Mouse (Mus musculus) left cerebral cortex, adult 2 months (tissue): ENCODE results near the gene Ascl4. TPM values are rescaled to one million over a fixed set of nuclear protein-coding genes. Genes with fewer than 3 reads are reported as not detected.

Experiments used
- DNase-seq, 2 experiments: peaks; one replicate each; pipeline ENCODE4 v3.0.0; 2021 to 2022; ENCODE audit warnings: low spot score in 2 of 2, mixed read lengths in 1 of 2; ENCODE audit errors: extremely low spot score in 1 of 2
- H3K27ac ChIP-seq: fragments of 200-600 bp; 2 replicates; pipeline ENCODE4 v1.8.1; 2022
- H3K4me3 ChIP-seq: fragments of 200-600 bp; 2 replicates; pipeline ENCODE4 v1.8.1; 2022
- CTCF ChIP-seq: fragments of 200-600 bp; IDR thresholded peaks from 2 replicates; pipeline ENCODE4 v1.8.1; 2022; ENCODE audit warnings: antibody characterized with exemption, mild to moderate bottlenecking, moderate library complexity
- intact Hi-C: fragments of 180-260 bp; cut with DNase I; formaldehyde crosslinking; loops from one replicate; pipeline ENCODE4 v1.15.1; 2025
- total RNA-seq, 2 experiments: library from RNA; stranded (reverse); gene quantifications; 2 replicates each; pipeline ENCODE4 v1.2.3; 2021

The Ascl4 gene
- total RNA-seq, 2 experiments from 2014 or later, result 0.23 TPM; not detected in 1

DNA sequence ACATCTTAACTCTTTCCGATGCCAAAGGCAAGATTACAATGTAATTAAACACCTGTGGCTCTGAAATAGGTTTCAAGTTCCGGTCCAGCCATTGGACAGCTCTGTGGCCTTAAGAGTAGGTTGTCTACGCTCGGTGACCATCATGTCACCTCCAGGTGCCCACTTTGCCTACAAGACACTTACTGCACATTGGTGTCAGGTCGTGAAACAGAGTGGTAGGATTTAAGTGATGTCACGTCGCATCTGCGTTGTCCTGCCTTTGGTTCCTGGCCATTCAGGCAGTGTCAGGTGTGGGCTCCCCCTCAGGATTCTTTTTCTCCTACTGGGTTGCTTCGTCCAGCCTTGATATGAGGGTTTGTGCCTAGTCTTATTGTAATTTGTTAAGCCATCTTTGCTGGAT lies 44.3 kb downstream of the Ascl4 start:
- no peak for TF ChIP-seq CTCF

GRCm38 (mm10) chr10:85972915-85973314 lies 45.4 kb downstream of the Ascl4 start:
- intact Hi-C loops, result loop anchor here (5.0 kb wide), 1 partner anchor 39 kb away; the partner anchor contains the start of gene Bpifc
- no peak for TF ChIP-seq CTCF
- H3K4me3 ChIP-seq, result no peak overlapping the region
- H3K27ac ChIP-seq, result no peak overlapping the region
- DNase-seq, result peak in 1 of 2 experiments; percentile 11

More for the DNA sequence above, 44.3 kb downstream of the Ascl4 start:
- no peak overlapping the region for H3K4me3 ChIP-seq
- intact Hi-C loops, result loop anchor here (5.0 kb wide), 1 partner anchor 40 kb away; the partner anchor contains the start of gene Bpifc
- DNase-seq, result no peak
- H3K27ac ChIP-seq, result no peak overlapping the region

GRCm38 (mm10) chr10:85989412-85990115 lies 62.1 kb downstream of the Ascl4 start:
- no peak for TF ChIP-seq CTCF
- DNase-seq, result no peak
- Histone ChIP-seq H3K4me3 (no peak overlapping the region), H3K27ac (no peak overlapping the region)
- intact Hi-C loops, result no loop called here

GRCm38 (mm10) chr10:85992412-85992811 lies 64.9 kb downstream of the Ascl4 start:
- intact Hi-C loops, result no loop called here
- DNase-seq, result no peak
- TF ChIP-seq CTCF, result no peak
- no peak overlapping the region for H3K4me3 ChIP-seq
- no peak overlapping the region for H3K27ac ChIP-seq

DNA sequence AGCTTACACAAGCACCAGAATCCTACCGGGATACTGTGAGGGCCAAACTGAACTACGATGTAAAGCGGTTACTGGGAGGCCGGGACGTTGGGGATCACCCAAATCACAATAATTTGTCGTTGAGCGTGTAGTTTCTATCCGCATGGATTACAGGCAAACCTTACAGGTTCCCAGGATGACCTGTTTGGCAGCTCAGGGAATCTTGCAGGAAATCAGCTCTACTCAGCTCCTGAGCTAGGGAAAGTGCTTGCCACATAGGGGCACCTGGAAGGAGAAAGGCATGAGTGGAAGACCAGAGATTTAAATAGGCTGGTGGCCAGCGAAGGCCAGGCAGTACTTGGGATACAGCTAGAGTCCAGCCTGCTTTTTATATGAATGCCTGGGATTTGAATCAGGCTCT lies 66.4 kb downstream of the Ascl4 start:
- DNase-seq, result no peak
- TF ChIP-seq CTCF, result no peak
- Histone ChIP-seq H3K27ac (no peak overlapping the region), H3K4me3 (no peak overlapping the region)
- intact Hi-C loops, result no loop called here

DNA sequence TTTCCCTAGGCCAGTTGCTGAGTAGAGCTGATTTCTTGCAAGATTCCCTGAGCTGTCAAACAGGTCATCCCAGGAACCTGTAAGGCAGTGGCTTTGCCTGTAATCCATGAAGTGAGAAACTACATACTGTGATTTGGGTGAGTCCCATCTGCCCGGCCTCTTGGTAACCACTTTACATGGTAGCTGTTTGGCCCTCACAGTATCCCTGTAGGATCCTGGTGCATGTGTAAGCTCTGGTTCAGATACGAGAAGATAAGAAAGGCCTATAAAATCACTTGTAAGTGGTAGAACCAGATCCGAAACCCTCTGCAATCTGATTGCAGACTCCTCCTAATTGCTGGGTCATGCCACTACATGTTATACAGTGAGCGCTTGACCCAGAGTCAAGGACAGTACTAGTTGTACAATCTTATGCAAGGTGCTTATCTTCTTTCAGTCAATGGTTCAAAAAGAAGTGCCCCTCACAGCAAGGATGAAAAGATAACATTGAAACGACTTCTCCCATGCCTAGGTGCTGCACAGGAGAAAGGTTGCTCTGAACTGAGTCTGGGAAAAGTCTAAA lies 67.1 kb downstream of the Ascl4 start:
- DNase-seq, result no peak
- intact Hi-C loops, result no loop called here
- no peak overlapping the region for H3K4me3 ChIP-seq
- TF ChIP-seq CTCF, result no peak
- H3K27ac ChIP-seq, result no peak overlapping the region

Other genes starting within 250 kb of the Ascl4 start
- gene Pwp1, start 98.2 kb upstream of the Ascl4 start, total RNA-seq, result 10 to 100 TPM; 18.6 TPM
- 10 to 100 TPM; 26.4 to 30.8 TPM for gene Prdm4, start 10.5 kb upstream of the Ascl4 start, total RNA-seq
- 100 to 1,000 TPM; 102 to 116 TPM for gene Rtcb, start 30.1 kb downstream of the Ascl4 start, total RNA-seq
- under 1 TPM in 1 of 2 experiments, not detected in 1; 0.11 TPM for gene Bpifc, start 84.2 kb downstream of the Ascl4 start, total RNA-seq
- 10 to 100 TPM; 25.9 to 27.1 TPM for gene Fbxo7, start 94.3 kb downstream of the Ascl4 start, total RNA-seq